Mouse (Mus musculus) lung, postnatal 0 days (tissue): ENCODE measurements at regions not wholly inside any gene's neighbourhood (a gene's known extent, or its start where the extent isn't known, plus 50 kb on each side); places are given as distances from the start of the nearest gene placed in this dataset.

Experiments
- ATAC-seq: fragments of 200-750 bp; cut with Nextera tagmentation; 2 replicates; pipeline ENCODE4 v1.8.0; 2017; ENCODE audit warnings: moderate library complexity
- DNase-seq: peaks from one replicate; pipeline ENCODE4 v3.0.0-alpha.2; 2016; ENCODE audit warnings: low spot score
- H3K27ac ChIP-seq: fragments of 300-500 bp; sonication (generic); 2 replicates; pipeline ENCODE4 v1.5.1; 2014; ENCODE audit warnings: antibody characterized with exemption, mild to moderate bottlenecking, low read length, mixed read lengths
- H3K27me3 ChIP-seq: fragments of 300-500 bp; sonication (generic); replicated peaks from 2 replicates; pipeline ENCODE4 v1.6.1; 2014; ENCODE audit warnings: low read length, mixed read lengths; ENCODE audit not compliant: insufficient read depth
- H3K36me3 ChIP-seq: fragments of 300-500 bp; sonication (generic); 2 replicates; pipeline ENCODE4 v1.6.1; 2014; ENCODE audit warnings: low read length, mixed read lengths; ENCODE audit not compliant: insufficient read depth
- H3K4me1 ChIP-seq: fragments of 300-500 bp; sonication (generic); 2 replicates; pipeline ENCODE4 v1.6.1; 2014; ENCODE audit warnings: antibody characterized with exemption, low read depth, low read length, mixed read lengths; ENCODE audit not compliant: insufficient read depth
- H3K4me2 ChIP-seq: fragments of 300-500 bp; sonication (generic); replicated peaks from 2 replicates; pipeline ENCODE4 v1.6.1; 2014; ENCODE audit warnings: low read depth, mild to moderate bottlenecking, low read length, moderate library complexity, mixed read lengths
- H3K4me3 ChIP-seq: fragments of 300-500 bp; sonication (generic); 2 replicates; pipeline ENCODE4 v1.5.1; 2014; ENCODE audit warnings: low read depth, low read length
- H3K9ac ChIP-seq: fragments of 300-500 bp; sonication (generic); replicated peaks from 2 replicates; pipeline ENCODE4 v1.6.1; 2014; ENCODE audit warnings: low read depth, mild to moderate bottlenecking
- H3K9me3 ChIP-seq: fragments of 300-500 bp; sonication (generic); 2 replicates; pipeline ENCODE4 v1.6.1; 2016; ENCODE audit warnings: low read length, mixed read lengths
- CTCF ChIP-seq: IDR thresholded peaks from 2 replicates; pipeline ENCODE4 v1.5.1; 2016; ENCODE audit warnings: antibody characterized with exemption, mild to moderate bottlenecking
- EP300 ChIP-seq: IDR thresholded peaks from 2 replicates; pipeline ENCODE4 v1.6.1; 2016; ENCODE audit warnings: antibody characterized with exemption, mild to moderate bottlenecking, control low read depth
- WGBS: fragments of 180-500 bp; shearing (Covaris S2); extraction: QIAGEN DNeasy Blood & Tissue Kit; methylation state at CpG from one replicate; pipeline ENCODE4 v1.1.7; 2014; 5-methylcytosine and 5-hydroxymethylcytosine counted together

GRCm38 (mm10) chr9:41541327-41541726 is 379.8 kb upstream of the Ubash3b start:
- Histone ChIP-seq H3K36me3 (no peaks in the 10 kb centered on the region), H3K4me2 (no peak overlapping the region), H3K4me1 (no peaks in the 10 kb centered on the region), H3K4me3 (no peak overlapping the region), H3K27ac (no peak overlapping the region), H3K27me3 (no peaks in the 10 kb centered on the region), H3K9ac (no peak overlapping the region), H3K9me3 (no peaks in the 10 kb centered on the region)
- no peak for ATAC-seq
- DNase-seq = no peak
- WGBS = 71% methylated on average over 6 of the region's 6 CpGs
- no peak for TF ChIP-seq CTCF
- TF ChIP-seq EP300 = no peak

GRCm38 (mm10) chr9:41532786-41533185 is 371.3 kb upstream of the Ubash3b start:
- Histone ChIP-seq H3K9me3 (no peaks in the 10 kb centered on the region), H3K4me2 (peak overlapping the region; percentile 32; the same call in 1 of the 2 replicates), H3K9ac (no peak overlapping the region), H3K36me3 (no peaks in the 10 kb centered on the region), H3K4me3 (no peak overlapping the region; the same call in 1 of the 2 replicates), H3K27ac (no peak overlapping the region), H3K4me1 (no peaks in the 10 kb centered on the region), H3K27me3 (no peaks in the 10 kb centered on the region)
- WGBS = 44% methylated on average over 3 of the region's 3 CpGs
- DNase-seq = peak; percentile 60
- peak; percentile 80 for ATAC-seq
- TF ChIP-seq EP300 = no peak
- no peak for TF ChIP-seq CTCF

GRCm38 (mm10) chr9:41532290-41532689 is 370.8 kb upstream of the Ubash3b start:
- TF ChIP-seq CTCF (no peak), EP300 (no peak)
- Histone ChIP-seq H3K9me3 (no peaks in the 10 kb centered on the region), H3K4me3 (no peak overlapping the region; the same call in 1 of the 2 replicates), H3K4me1 (no peaks in the 10 kb centered on the region), H3K27me3 (no peaks in the 10 kb centered on the region), H3K9ac (no peak overlapping the region), H3K4me2 (peak overlapping the region; percentile 32), H3K27ac (no peak overlapping the region), H3K36me3 (no peaks in the 10 kb centered on the region)
- 23% methylated on average over 7 of the region's 7 CpGs for WGBS
- ATAC-seq (no peak), DNase-seq (peak; percentile 14)

GRCm38 (mm10) chr9:41531596-41531995 is 370.1 kb upstream of the Ubash3b start:
- ATAC-seq (no peak), DNase-seq (peak; percentile 16)
- H3K4me3 ChIP-seq = no peak overlapping the region
- H3K4me2 ChIP-seq = no peak overlapping the region
- no peak overlapping the region for H3K9ac ChIP-seq
- no peak overlapping the region for H3K27ac ChIP-seq
- H3K4me1 ChIP-seq = no peaks in the 10 kb centered on the region
- H3K27me3 ChIP-seq = no peaks in the 10 kb centered on the region
- WGBS = 54% methylated on average over 6 of the region's 6 CpGs
- TF ChIP-seq CTCF (no peak), EP300 (no peak)
- no peaks in the 10 kb centered on the region for H3K36me3 ChIP-seq
- no peaks in the 10 kb centered on the region for H3K9me3 ChIP-seq

GRCm38 (mm10) chr9:41526126-41526525 is 364.6 kb upstream of the Ubash3b start:
- peak overlapping the region; percentile 32; the same call in 1 of the 2 replicates for H3K4me2 ChIP-seq

GRCm38 (mm10) chr9:41525534-41525933 is 364.0 kb upstream of the Ubash3b start:
- Histone ChIP-seq H3K9me3 (no peaks in the 10 kb centered on the region), H3K4me1 (no peaks in the 10 kb centered on the region), H3K9ac (no peak overlapping the region), H3K36me3 (no peaks in the 10 kb centered on the region), H3K4me2 (no peak overlapping the region), H3K4me3 (no peak overlapping the region), H3K27ac (no peak overlapping the region), H3K27me3 (no peaks in the 10 kb centered on the region)
- ATAC-seq (no peak), DNase-seq (no peak)
- TF ChIP-seq CTCF (no peak), EP300 (no peak)
- WGBS = 67% methylated on average over 1 of the region's 1 CpGs

More at GRCm38 (mm10) chr9:41526126-41526525, 364.6 kb upstream of the Ubash3b start:
- Histone ChIP-seq H3K9me3 (no peaks in the 10 kb centered on the region), H3K4me1 (no peaks in the 10 kb centered on the region), H3K4me3 (no peak overlapping the region), H3K36me3 (no peaks in the 10 kb centered on the region), H3K9ac (no peak overlapping the region), H3K27ac (no peak overlapping the region), H3K27me3 (no peaks in the 10 kb centered on the region)
- ATAC-seq (no peak), DNase-seq (peak; percentile 69)
- TF ChIP-seq EP300 = no peak
- no peak for TF ChIP-seq CTCF
- WGBS = 33% methylated on average over 8 of the region's 8 CpGs

GRCm38 (mm10) chr9:41524591-41524990 is 363.1 kb upstream of the Ubash3b start:
- Histone ChIP-seq H3K4me3 (no peak overlapping the region), H3K9me3 (no peaks in the 10 kb centered on the region), H3K27me3 (no peaks in the 10 kb centered on the region), H3K4me1 (no peaks in the 10 kb centered on the region), H3K4me2 (no peak overlapping the region), H3K9ac (no peak overlapping the region), H3K36me3 (no peaks in the 10 kb centered on the region), H3K27ac (no peak overlapping the region)
- 54% methylated on average over 7 of the region's 7 CpGs for WGBS
- DNase-seq (no peak), ATAC-seq (no peak)
- TF ChIP-seq EP300 (no peak), CTCF (no peak)
